Mouse (Mus musculus): Measurements from ENCODE around the gene Sdc3.

Gene Sdc3

GRCm38 (mm10) chr4:130794771-130795170 lies 2.4 kb downstream of the Sdc3 start:
- no peak for DNase-seq

DNA sequence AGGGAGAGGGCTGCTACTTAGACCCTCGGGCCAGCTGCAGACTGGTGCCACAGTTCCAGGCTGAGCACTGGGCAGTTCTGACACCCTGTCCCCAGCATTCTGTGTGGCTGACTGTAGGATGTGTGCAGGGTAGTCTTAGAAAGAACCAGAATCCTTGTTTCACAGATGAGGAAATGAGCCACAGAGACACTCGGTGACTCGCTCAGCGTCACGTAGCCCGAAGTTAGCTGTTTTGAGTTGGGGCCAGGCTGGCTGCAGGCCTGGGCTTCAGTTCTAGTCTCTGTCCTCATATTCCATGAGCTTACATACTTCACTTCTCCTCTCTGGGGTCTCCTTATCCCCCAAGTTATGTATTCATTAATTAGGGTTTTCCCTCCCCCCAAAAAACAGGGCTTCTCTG lies 3.6 kb downstream of the Sdc3 start:
- DNase-seq = no peak

DNA sequence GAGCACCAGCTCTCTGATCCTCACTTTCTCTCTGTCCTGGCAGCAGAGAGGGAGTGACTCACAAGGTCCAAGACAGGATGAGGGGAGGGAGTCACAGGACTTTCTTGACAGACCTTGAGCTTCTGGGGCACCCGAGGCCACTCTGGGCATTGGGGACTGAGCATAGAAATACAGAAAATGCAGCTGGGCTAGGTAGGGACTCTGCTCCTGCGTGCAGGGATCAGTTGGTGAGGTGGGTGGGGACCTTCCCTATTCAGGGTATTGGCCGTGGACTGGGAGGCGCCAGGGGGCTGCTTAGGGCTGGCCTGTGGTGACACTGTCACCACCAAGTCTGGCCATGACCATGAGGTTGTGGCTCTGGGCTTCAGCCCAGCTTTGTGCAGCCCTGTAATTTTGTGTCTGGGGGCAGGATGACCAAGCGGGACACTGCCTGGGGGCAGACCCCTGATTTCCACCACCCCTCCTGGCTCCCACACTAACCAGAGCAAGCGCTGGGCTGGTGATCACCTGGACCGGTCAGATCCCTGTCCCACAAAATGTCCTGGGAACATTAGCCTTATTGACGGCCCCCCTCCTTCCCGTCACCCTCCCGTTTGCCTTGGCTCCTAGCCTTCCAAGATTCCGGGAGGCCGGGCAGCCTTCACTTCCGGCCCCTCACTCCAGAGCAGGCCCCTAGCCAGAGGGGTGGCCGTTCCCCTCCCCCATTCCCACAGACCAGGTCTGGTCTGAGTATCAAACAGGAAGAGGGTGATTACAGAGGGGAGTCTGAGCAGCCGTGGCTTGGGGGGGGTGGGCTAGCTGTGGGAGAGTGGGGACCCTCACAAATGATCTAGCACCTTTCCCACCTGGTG lies 5.1 kb downstream of the Sdc3 start:
- no peak for DNase-seq

GRCm38 (mm10) chr4:130798416-130798815 lies 6.1 kb downstream of the Sdc3 start:
- no peak for DNase-seq

DNA sequence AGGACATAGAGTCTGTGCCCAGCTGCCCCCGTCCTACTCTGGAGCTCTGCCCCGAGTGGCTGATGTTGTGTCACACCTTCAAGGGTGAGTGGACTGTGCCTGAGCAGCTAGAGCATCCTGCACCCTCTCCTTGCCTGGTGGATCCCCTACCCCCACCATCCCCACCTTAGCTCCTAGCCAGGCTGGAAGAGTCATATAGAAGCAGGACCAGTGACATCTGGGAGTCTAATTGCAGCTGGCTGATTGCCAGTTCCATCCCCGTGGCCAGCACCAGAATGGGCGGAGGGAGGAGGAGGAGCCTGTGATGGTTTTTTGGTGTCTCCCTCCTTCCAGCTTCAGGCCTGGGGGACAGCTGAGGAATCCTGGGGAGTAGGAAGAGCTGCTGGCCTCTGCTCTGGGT lies 6.8 kb downstream of the Sdc3 start:
- DNase-seq = no peak

DNA sequence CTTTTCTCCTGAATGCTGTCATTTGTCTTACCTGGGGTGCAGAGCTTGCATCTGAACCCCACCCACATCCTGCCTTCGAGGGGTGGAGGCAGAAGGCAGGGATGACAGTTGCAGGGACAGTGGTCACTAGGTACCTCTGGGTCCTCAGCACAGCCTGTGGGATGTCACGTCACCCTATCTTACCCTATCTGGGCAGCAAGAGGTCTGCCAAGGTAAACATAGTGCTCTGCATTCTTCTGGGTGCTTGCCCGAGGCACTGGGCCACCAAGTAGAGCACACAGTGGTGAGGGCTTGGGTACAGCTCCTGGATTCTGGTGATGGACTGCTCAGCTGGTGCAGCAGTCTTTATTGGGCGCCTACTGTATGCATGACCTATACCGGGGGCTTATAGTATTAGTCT lies 7.2 kb downstream of the Sdc3 start:
- DNase-seq = no peak

DNA sequence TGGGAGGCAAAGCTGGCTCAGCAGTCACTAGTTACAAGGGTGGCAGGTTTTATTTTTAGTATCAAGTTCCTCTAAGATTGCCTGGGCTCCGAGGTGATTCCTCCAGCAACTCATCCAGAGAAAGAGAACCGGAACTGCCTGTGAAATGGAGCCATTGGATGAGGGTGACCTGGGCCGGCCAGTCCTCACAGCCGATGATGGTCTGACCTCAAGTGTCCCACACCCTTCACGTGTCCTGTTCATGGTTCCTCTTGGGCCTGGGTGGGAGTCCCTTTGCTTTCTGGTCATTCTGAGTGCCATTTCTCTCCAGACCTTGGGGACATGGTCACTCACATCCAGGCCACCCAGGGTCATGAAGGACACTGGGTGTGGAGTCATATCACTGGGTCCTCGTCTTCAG lies 7.8 kb downstream of the Sdc3 start:
- DNase-seq = no peak

DNA sequence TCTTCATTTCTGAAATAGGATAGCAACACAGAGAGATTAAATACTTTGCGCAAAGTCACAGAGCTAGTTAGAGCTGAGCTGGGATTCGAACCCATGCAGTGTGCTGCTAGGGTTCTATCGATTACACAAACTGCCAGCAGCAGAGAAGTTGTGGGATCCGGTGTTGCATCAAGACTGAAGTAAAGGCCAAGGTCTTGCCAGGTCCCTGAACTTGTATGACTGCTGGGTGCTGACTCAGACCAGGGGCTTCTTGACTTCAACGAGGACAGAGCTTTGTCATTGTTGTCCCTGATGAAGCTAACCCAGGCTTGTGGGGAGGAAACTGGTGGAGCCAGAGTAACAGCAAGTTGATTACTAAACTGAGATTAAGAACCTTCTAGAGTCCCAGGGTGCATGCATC lies 8.9 kb downstream of the Sdc3 start:
- DNase-seq = no peak

- no peak for DNase-seq
Observed at GRCm38 (mm10) chr4:130801624-130802329, 9.4 kb downstream of the Sdc3 start.

DNA sequence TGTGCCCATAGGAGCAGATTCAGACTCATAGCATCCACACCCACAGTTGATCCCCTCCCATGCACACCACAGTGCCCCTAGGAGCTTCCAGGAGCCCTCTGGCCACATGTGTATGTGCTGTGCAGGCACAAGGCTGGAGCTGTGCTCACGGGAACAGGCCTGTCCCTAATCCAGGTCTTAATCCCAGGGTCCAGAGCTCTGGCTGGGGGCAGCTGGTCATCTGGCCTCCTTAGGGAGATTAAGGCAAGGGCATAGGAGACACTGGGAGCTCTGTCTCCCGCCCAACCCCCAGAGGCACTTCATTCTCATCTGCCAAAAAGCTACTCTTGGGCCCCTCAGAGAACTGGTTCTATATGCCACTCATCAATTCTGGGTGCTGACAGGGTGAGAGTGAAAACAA lies 11.3 kb downstream of the Sdc3 start:
- DNase-seq = no peak

- no peak for DNase-seq
Observed at GRCm38 (mm10) chr4:130804292-130804691, 12.0 kb downstream of the Sdc3 start.

- peak; percentile 89 for DNase-seq
Observed at GRCm38 (mm10) chr4:130804771-130805361, 12.5 kb downstream of the Sdc3 start.

- no peak for DNase-seq
Observed at GRCm38 (mm10) chr4:130805746-130806145, 13.4 kb downstream of the Sdc3 start.

DNA sequence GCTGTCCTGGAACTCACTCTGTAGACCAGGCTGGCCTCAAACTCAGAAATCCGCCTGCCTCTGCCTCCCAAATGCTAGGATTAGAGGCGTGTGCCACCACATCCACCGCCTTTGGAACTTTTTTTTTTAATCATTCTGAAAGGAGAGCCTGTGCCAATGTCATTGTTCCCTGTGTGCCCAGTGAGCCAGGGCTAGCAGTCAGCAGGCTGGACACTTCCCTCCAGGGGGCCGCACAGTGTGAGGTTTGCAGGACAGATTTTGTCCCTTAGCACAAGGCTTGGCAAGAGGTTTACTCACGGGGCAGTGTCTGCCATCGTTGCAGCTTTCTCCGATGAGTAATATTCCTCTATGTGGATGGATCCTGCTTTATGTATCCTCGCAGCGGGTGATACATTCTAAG lies 14.4 kb downstream of the Sdc3 start:
- no peak for DNase-seq

DNA sequence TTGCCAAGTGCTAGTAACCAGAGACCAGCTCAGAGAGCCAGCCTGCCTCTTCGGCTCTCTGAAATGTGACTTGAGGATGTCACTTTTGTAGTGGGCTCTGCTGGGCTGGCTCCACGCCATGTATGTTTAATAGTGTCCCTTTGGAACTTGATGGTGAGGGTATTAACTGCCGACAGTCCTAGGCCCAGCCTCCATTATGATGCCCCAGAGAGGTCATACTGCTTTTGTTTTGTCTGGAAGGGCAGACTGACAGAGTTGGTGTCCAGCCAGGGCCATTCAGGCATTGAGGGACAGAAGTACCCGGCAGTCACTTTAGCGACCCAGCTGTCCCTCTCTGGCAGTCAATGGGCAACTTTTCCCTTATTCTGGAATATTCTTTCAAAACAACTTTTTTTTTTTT lies 17.4 kb downstream of the Sdc3 start:
- DNase-seq = no peak

GRCm38 (mm10) chr4:130810845-130811244 lies 18.5 kb downstream of the Sdc3 start:
- no peak for DNase-seq

DNA sequence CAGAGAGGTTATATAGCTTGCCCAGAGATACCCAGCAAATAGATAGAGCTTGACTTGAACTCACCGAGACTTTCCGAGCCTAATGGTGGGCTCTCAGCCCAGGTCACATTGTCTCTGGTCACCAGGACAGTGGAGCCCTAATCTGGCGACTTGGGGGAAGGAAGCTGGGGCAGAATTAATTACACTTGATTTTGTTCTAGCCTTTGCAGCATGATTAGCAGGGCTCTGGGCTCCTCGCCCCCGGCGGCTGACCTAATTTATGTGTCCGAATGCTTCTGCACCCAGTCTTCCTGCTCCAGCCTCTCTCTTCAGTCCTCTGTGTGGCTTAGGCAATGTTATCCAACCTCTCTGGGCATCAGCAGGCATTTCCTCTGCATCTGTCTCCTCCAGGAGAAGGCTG lies 19.0 kb downstream of the Sdc3 start:
- no peak for DNase-seq

- no peak for DNase-seq
Observed at GRCm38 (mm10) chr4:130813958-130814357, 21.6 kb downstream of the Sdc3 start.

- DNase-seq = no peak
Observed at GRCm38 (mm10) chr4:130814742-130815330, 22.5 kb downstream of the Sdc3 start.

DNA sequence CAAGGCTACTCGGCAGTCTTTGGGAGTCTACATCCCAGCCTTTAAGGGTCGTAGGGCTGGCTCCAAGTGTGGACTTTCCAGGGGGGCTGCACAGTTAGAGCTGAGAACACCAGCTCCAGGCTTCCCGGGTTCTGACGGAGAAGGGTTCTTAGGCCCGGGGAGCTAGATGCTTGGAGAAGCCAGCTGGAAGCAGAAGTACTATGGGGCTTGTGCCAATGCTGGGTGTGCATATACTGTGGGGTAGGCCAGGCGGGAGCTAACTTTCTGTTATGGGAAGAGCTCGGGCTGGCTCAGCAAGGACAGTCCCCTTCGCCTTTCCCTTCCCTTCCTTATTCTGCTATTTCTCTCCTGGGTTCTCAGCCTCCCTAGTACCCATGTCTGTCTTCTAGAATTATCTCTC lies 23.5 kb downstream of the Sdc3 start:
- no peak for DNase-seq

GRCm38 (mm10) chr4:130819806-130820205 lies 27.5 kb downstream of the Sdc3 start:
- DNase-seq = no peak

- no peak for DNase-seq
Observed at GRCm38 (mm10) chr4:130820594-130821255, 28.4 kb downstream of the Sdc3 start.

All from cerebellum, adult 8-10 months (tissue).